Mouse (Mus musculus) G1E (cell line): Measurements from ENCODE around the gene Pom121l2. TPM values are rescaled to one million over a fixed set of nuclear protein-coding genes. Genes with fewer than 3 reads are reported as not detected.

Source experiments
- ATAC-seq: 2 replicates; pipeline ENCODE4 v1.8.0; 2016; ENCODE audit warnings: mild to moderate bottlenecking; ENCODE audit not compliant: insufficient number of reproducible peaks, poor library complexity, low FRiP score, severe bottlenecking; ENCODE audit errors: extremely low read depth
- DNase-seq: peaks from one replicate; pipeline ENCODE4 v3.0.0; 2012; ENCODE audit warnings: low spot score
- H3K27me3 ChIP-seq: 2 replicates; pipeline ENCODE4 v1.6.1; 2012; ENCODE audit warnings: mild to moderate bottlenecking, low read length, inconsistent platforms; ENCODE audit not compliant: insufficient read depth
- H3K36me3 ChIP-seq: replicated peaks from 2 replicates; pipeline ENCODE3; 2012; ENCODE audit warnings: mild to moderate bottlenecking, inconsistent platforms
- H3K4me1 ChIP-seq: 2 replicates; pipeline ENCODE4 v1.6.1; 2012; ENCODE audit warnings: low read depth, low read length, inconsistent platforms, mixed read lengths; ENCODE audit not compliant: insufficient read depth
- H3K4me3 ChIP-seq: 2 replicates; pipeline ENCODE4 v1.5.1; 2012; ENCODE audit warnings: low read depth, mild to moderate bottlenecking, inconsistent platforms, low read length, moderate library complexity, mixed read lengths
- H3K9me3 ChIP-seq: replicated peaks from 2 replicates; pipeline ENCODE4 v1.6.1; 2012; ENCODE audit warnings: inconsistent platforms
- CTCF ChIP-seq: IDR thresholded peaks from 2 replicates; pipeline ENCODE4 v1.5.1; 2012; ENCODE audit warnings: low read depth, low read length, inconsistent platforms, mixed read lengths
- GATA1 ChIP-seq: IDR thresholded peaks from 2 replicates; pipeline ENCODE4 v1.6.1; 2012; ENCODE audit warnings: borderline replicate concordance, low read length, inconsistent platforms, mixed read lengths
- GATA2 ChIP-seq: IDR thresholded peaks from 2 replicates; pipeline ENCODE4 v1.6.1; 2012; ENCODE audit warnings: low read depth, low read length, inconsistent platforms, borderline replicate concordance
- POLR2AphosphoS5 ChIP-seq: IDR thresholded peaks from 2 replicates; pipeline ENCODE4 v1.6.1; 2012; ENCODE audit warnings: low read depth, low read length, inconsistent platforms; ENCODE audit not compliant: insufficient replicate concordance
- TAL1 ChIP-seq: conservative IDR thresholded peaks from 2 replicates; pipeline ENCODE4 v1.6.1; 2012; ENCODE audit warnings: low read depth, low read length, inconsistent platforms, mixed read lengths
- polyA plus RNA-seq: library from polyadenylated mRNA; stranded (reverse); fragments of >175 nt; gene quantifications from 2 replicates; pipeline ENCODE4 v1.2.3, GENCODE M21; 2012
- total RNA-seq, 2 experiments: library from RNA; stranded (forward) in 1 of 2; stranded (reverse) in 1 of 2; fragments of 200-1000 nt in 1 of 2; fragments of >200 nt in 1 of 2; fragmentation: Nextera tagmentation in 1 of 2; gene quantifications; 2 replicates each; pipeline ENCODE4 v1.2.3; 2014 to 2017

Gene Pom121l2
- total and polyA plus RNA-seq, 3 experiments: not detected

- DNase-seq (no peak), ATAC-seq (no peak)
- no peak for TF ChIP-seq TAL1
- TF ChIP-seq POLR2AphosphoS5: no peak
- no peak for TF ChIP-seq CTCF
- TF ChIP-seq GATA1: no peak
- TF ChIP-seq GATA2: no peak
- Histone ChIP-seq H3K36me3 (no peaks in the 10 kb centered on the region), H3K27me3 (peaks cover 31% of the 10 kb centered on the region), H3K4me1 (peaks cover 14% of the 10 kb centered on the region; the same call in 1 of the 2 replicates), H3K9me3 (no peaks in the 10 kb centered on the region), H3K4me3 (no peak overlapping the region)
Measured at GRCm38 (mm10) chr13:22013716-22014115, 32.7 kb downstream of the Pom121l2 start.

GRCm38 (mm10) chr13:22014411-22014845 lies 33.4 kb downstream of the Pom121l2 start:
- Histone ChIP-seq H3K4me1 (peaks cover 15% of the 10 kb centered on the region; the same call in 1 of the 2 replicates), H3K27me3 (peaks cover 28% of the 10 kb centered on the region), H3K9me3 (no peaks in the 10 kb centered on the region), H3K36me3 (no peaks in the 10 kb centered on the region), H3K4me3 (no peak overlapping the region)
- ATAC-seq (no peak), DNase-seq (no peak)
- TF ChIP-seq TAL1 (no peak), GATA2 (no peak), CTCF (no peak), POLR2AphosphoS5 (no peak), GATA1 (no peak)

- Histone ChIP-seq H3K4me1 (peaks cover 24% of the 10 kb centered on the region), H3K4me3 (no peak overlapping the region; the same call in 1 of the 2 replicates), H3K27me3 (peaks cover 20% of the 10 kb centered on the region), H3K36me3 (no peaks in the 10 kb centered on the region), H3K9me3 (no peaks in the 10 kb centered on the region)
- no peak for DNase-seq
- TF ChIP-seq CTCF (no peak), GATA2 (no peak), GATA1 (no peak), POLR2AphosphoS5 (no peak), TAL1 (no peak)
- ATAC-seq: peak; percentile 54; the same call in 1 of the 2 replicates
Measured at GRCm38 (mm10) chr13:22015479-22016450, 34.8 kb downstream of the Pom121l2 start.

GRCm38 (mm10) chr13:22019934-22020835 lies 39.2 kb downstream of the Pom121l2 start:
- TF ChIP-seq GATA1: no peak
- no peak for TF ChIP-seq TAL1
- TF ChIP-seq POLR2AphosphoS5: no peak
- TF ChIP-seq GATA2: no peak
- TF ChIP-seq CTCF: no peak
- H3K36me3 ChIP-seq: no peaks in the 10 kb centered on the region
- ATAC-seq (peak; percentile 52; the same call in 1 of the 2 replicates), DNase-seq (no peak)
- peaks cover 23% of the 10 kb centered on the region for H3K4me1 ChIP-seq
- H3K27me3 ChIP-seq: peaks cover 5% of the 10 kb centered on the region; the same call in 1 of the 2 replicates
- peak overlapping the region; percentile 71 for H3K4me3 ChIP-seq
- no peaks in the 10 kb centered on the region for H3K9me3 ChIP-seq

- Histone ChIP-seq H3K9me3 (no peaks in the 10 kb centered on the region), H3K4me1 (peaks cover 22% of the 10 kb centered on the region), H3K4me3 (peak overlapping the region; percentile 71), H3K27me3 (peaks cover 5% of the 10 kb centered on the region; the same call in 1 of the 2 replicates), H3K36me3 (no peaks in the 10 kb centered on the region)
- peak; percentile 37; the same call in 1 of the 2 replicates for ATAC-seq
- TF ChIP-seq GATA2 (no peak), POLR2AphosphoS5 (no peak), CTCF (no peak), TAL1 (no peak), GATA1 (no peak)
- DNase-seq: no peak
Measured at GRCm38 (mm10) chr13:22020901-22021339, 39.9 kb downstream of the Pom121l2 start.
